Mouse (Mus musculus): ENCODE results near the gene Pemt. TPM values are rescaled to one million over a fixed set of nuclear protein-coding genes. Genes with fewer than 3 reads are reported as not detected.

Gene Pemt
- polyA plus RNA-seq, 1 experiment from 2014 or later: 6.1 TPM

GRCm38 (mm10) chr11:59962590-59962989, 83.7 kb downstream of the Pemt start:
- no peak overlapping the region for H3K4me3 ChIP-seq (ENCODE audit: low read depth, low read length)
- peaks cover 16% of the 10 kb centered on the region for H3K4me1 ChIP-seq (ENCODE audit: control insufficient read depth, insufficient read depth, low read length)

DNA sequence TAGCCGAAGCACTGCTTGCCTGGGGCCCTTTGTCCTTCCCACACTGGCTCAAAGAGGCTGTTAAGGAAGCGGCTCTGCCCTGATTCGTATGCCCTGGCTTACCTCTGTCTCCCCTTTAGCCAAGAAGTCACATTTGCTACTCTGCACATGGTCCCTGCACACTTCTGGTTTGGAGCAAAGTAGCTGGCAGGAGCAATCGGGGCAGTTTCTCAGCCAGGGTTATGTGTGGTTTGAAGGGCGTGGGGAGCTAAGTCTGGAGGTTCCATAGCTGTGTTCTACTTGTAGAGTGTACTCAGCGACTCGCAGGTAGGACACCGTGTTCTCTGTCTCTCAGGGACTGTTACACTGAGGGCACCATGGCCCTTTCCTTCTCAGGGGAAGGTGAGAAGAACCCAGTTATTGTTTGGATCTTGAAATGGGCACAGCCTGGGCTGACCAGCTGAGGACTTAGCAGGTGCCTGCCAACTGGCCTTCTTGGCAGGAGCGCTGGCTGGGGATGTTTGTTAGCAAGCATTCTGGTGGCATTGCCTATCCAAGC, 84.9 kb downstream of the Pemt start:
- peaks cover 16% of the 10 kb centered on the region for H3K4me1 ChIP-seq (ENCODE audit: control insufficient read depth, insufficient read depth, low read length)
- no peak overlapping the region for H3K9ac ChIP-seq (ENCODE audit: low read length)

More at GRCm38 (mm10) chr11:59962590-59962989, 83.7 kb downstream of the Pemt start:
- WGBS: 71% methylated on average over 3 of the region's 3 CpGs
- H3K36me3 ChIP-seq (ENCODE audit: control insufficient read depth, insufficient read depth, low read length): 0 out of 2 replicates have a peak, but pooled peaks cover 3% of the 10 kb centered on the region
- H3K27me3 ChIP-seq (ENCODE audit: control insufficient read depth, insufficient read depth, low read length): peaks cover 19% of the 10 kb centered on the region
- no peak overlapping the region for H3K27ac ChIP-seq (replicated peaks; ENCODE audit: low read depth, low read length)
- no peak for ATAC-seq (ENCODE audit: insufficient number of reproducible peaks, low FRiP score, low TSS enrichment, low read depth)
- H3K9me3 ChIP-seq (ENCODE audit: control insufficient read depth, low read length): no peaks in the 10 kb centered on the region
- H3K4me2 ChIP-seq (ENCODE audit: low read depth, severe bottlenecking): no peak overlapping the region
- DNase-seq (ENCODE audit: low spot score): no peak
- no peak overlapping the region for H3K9ac ChIP-seq (ENCODE audit: low read length)

GRCm38 (mm10) chr11:59960476-59961337, 85.6 kb downstream of the Pemt start:
- H3K4me1 ChIP-seq (ENCODE audit: control insufficient read depth, insufficient read depth, low read length): peaks cover 16% of the 10 kb centered on the region
- ATAC-seq (ENCODE audit: insufficient number of reproducible peaks, low FRiP score, low TSS enrichment, low read depth) (no peak), DNase-seq (ENCODE audit: low spot score) (no peak)
- H3K9ac ChIP-seq (ENCODE audit: low read length): no peak overlapping the region
- 76% methylated on average over 20 of the region's 20 CpGs for WGBS
- H3K4me3 ChIP-seq (ENCODE audit: low read depth, low read length): no peak overlapping the region
- 0 out of 2 replicates have a peak, but pooled peaks cover 4% of the 10 kb centered on the region for H3K36me3 ChIP-seq (ENCODE audit: control insufficient read depth, insufficient read depth, low read length)
- no peak overlapping the region for H3K4me2 ChIP-seq (ENCODE audit: low read depth, severe bottlenecking)
- no peak overlapping the region for H3K27ac ChIP-seq (replicated peaks; ENCODE audit: low read depth, low read length)
- no peaks in the 10 kb centered on the region for H3K9me3 ChIP-seq (ENCODE audit: control insufficient read depth, low read length)
- H3K27me3 ChIP-seq (ENCODE audit: control insufficient read depth, insufficient read depth, low read length): peaks cover 19% of the 10 kb centered on the region

More for the DNA sequence above, 84.9 kb downstream of the Pemt start:
- H3K4me2 ChIP-seq (ENCODE audit: low read depth, severe bottlenecking): no peak overlapping the region
- 82% methylated on average over 9 of the region's 9 CpGs for WGBS
- ATAC-seq (ENCODE audit: insufficient number of reproducible peaks, low FRiP score, low TSS enrichment, low read depth) (no peak), DNase-seq (ENCODE audit: low spot score) (no peak)
- H3K4me3 ChIP-seq (ENCODE audit: low read depth, low read length): no peak overlapping the region
- H3K27me3 ChIP-seq (ENCODE audit: control insufficient read depth, insufficient read depth, low read length): peaks cover 19% of the 10 kb centered on the region
- 0 out of 2 replicates have a peak, but pooled peaks cover 4% of the 10 kb centered on the region for H3K36me3 ChIP-seq (ENCODE audit: control insufficient read depth, insufficient read depth, low read length)
- no peak overlapping the region for H3K27ac ChIP-seq (replicated peaks; ENCODE audit: low read depth, low read length)
- H3K9me3 ChIP-seq (ENCODE audit: control insufficient read depth, low read length): no peaks in the 10 kb centered on the region

DNA sequence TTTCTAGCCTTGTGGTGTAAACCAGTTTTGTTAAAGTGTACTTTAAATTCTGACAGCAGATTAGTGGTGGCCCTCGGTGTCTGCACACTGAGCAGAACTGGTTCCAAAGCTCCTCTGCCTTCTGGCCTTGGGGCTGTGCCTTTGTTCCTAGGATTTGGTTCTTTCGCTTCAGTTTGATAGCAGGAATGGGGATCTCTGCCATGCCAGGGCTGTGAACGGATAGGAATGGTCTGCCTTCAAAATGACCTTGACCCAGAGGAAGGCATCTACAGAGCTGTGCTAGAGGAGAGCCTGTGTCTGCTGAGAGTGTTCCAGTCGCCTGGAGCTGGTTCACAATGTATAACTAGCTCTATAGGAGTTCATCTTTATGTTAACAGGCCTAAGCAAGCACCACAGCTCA, 86.8 kb downstream of the Pemt start:
- H3K27me3 ChIP-seq (ENCODE audit: control insufficient read depth, insufficient read depth, low read length): peaks cover 14% of the 10 kb centered on the region
- no peak overlapping the region for H3K9ac ChIP-seq (ENCODE audit: low read length)
- no peak overlapping the region for H3K4me2 ChIP-seq (ENCODE audit: low read depth, severe bottlenecking)
- no peak overlapping the region for H3K27ac ChIP-seq (replicated peaks; ENCODE audit: low read depth, low read length)
- no peak overlapping the region for H3K4me3 ChIP-seq (ENCODE audit: low read depth, low read length)
- ATAC-seq (ENCODE audit: insufficient number of reproducible peaks, low FRiP score, low TSS enrichment, low read depth) (no peak), DNase-seq (ENCODE audit: low spot score) (no peak)
- H3K9me3 ChIP-seq (ENCODE audit: control insufficient read depth, low read length): no peaks in the 10 kb centered on the region
- H3K4me1 ChIP-seq (ENCODE audit: control insufficient read depth, insufficient read depth, low read length): peaks cover 13% of the 10 kb centered on the region
- 84% methylated on average over 4 of the region's 4 CpGs for WGBS
- H3K36me3 ChIP-seq (ENCODE audit: control insufficient read depth, insufficient read depth, low read length): 0 out of 2 replicates have a peak, but pooled peaks cover 4% of the 10 kb centered on the region

DNA sequence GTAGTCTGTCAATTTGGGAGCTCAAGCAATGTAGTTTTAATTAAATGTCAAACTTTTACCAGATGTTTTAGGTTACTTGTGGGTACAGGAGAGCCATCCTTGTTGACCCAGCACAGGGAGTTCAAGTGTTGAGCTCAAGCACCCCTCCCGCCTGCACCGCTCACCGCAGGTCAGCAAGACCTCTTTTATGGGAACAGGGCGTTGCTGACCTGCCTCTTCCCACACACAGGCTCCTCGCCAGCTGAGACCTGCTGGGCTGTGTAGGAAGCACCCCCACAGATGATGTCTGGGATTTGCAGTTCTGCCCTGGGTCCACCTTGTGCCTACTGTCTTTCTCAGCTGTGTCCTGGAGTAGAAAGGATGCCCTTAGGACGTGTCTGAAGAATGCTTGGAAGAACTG, 89.5 kb downstream of the Pemt start:
- Histone ChIP-seq H3K36me3 (ENCODE audit: control insufficient read depth, insufficient read depth, low read length) (0 out of 2 replicates have a peak, but pooled peaks cover 4% of the 10 kb centered on the region), H3K9me3 (ENCODE audit: control insufficient read depth, low read length) (no peaks in the 10 kb centered on the region), H3K4me3 (ENCODE audit: low read depth, low read length) (no peak overlapping the region), H3K27me3 (ENCODE audit: control insufficient read depth, insufficient read depth, low read length) (no peaks in the 10 kb centered on the region), H3K4me1 (ENCODE audit: control insufficient read depth, insufficient read depth, low read length) (peaks cover 4% of the 10 kb centered on the region; the same call in 1 of the 2 replicates), H3K27ac (replicated peaks; ENCODE audit: low read depth, low read length) (no peak overlapping the region), H3K4me2 (ENCODE audit: low read depth, severe bottlenecking) (no peak overlapping the region; the same call in 1 of the 2 replicates), H3K9ac (ENCODE audit: low read length) (no peak overlapping the region)
- 63% methylated on average over 6 of the region's 6 CpGs for WGBS
- DNase-seq (ENCODE audit: low spot score): no peak
- ATAC-seq (ENCODE audit: insufficient number of reproducible peaks, low FRiP score, low TSS enrichment, low read depth): no peak

GRCm38 (mm10) chr11:59952892-59953291, 93.4 kb downstream of the Pemt start:
- WGBS: 86% methylated on average over 14 of the region's 14 CpGs
- H3K4me2 ChIP-seq (ENCODE audit: low read depth, severe bottlenecking): no peak overlapping the region
- H3K36me3 ChIP-seq (ENCODE audit: control insufficient read depth, insufficient read depth, low read length): 0 out of 2 replicates have a peak, but pooled peaks cover 2% of the 10 kb centered on the region
- no peak overlapping the region for H3K4me3 ChIP-seq (ENCODE audit: low read depth, low read length)
- no peak overlapping the region for H3K9ac ChIP-seq (ENCODE audit: low read length)
- H3K9me3 ChIP-seq (ENCODE audit: control insufficient read depth, low read length): no peaks in the 10 kb centered on the region
- no peaks in the 10 kb centered on the region for H3K27me3 ChIP-seq (ENCODE audit: control insufficient read depth, insufficient read depth, low read length)
- H3K27ac ChIP-seq (replicated peaks; ENCODE audit: low read depth, low read length): no peak overlapping the region
- no peak for ATAC-seq (ENCODE audit: insufficient number of reproducible peaks, low FRiP score, low TSS enrichment, low read depth)
- no peak for DNase-seq (ENCODE audit: low spot score)
- H3K4me1 ChIP-seq (ENCODE audit: control insufficient read depth, insufficient read depth, low read length): no peaks in the 10 kb centered on the region

DNA sequence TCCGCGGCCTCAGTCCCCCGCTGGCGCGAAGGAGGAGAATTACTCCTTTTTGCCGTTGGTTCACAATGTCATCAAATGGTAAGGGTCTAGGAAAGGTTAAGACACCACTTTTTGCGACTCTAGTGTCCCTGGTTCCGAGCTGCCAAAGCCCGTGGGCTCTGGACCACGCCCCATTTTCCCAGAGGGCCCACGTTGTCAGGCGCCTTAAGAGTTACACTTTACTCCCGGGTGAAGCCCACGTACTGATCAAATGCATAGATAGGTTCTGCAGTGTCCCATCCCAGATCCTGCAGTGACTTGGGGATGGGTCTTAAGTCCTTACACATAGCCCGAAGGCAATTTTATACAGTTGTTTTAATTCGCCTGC, 97.9 kb downstream of the Pemt start:
- no peak for DNase-seq (ENCODE audit: low spot score)
- H3K27ac ChIP-seq (replicated peaks; ENCODE audit: low read depth, low read length): no peak overlapping the region
- H3K9me3 ChIP-seq (ENCODE audit: control insufficient read depth, low read length): no peaks in the 10 kb centered on the region
- H3K36me3 ChIP-seq (ENCODE audit: control insufficient read depth, insufficient read depth, low read length): no peaks in the 10 kb centered on the region
- peak; percentile 26; the same call in 1 of the 2 replicates for ATAC-seq (ENCODE audit: insufficient number of reproducible peaks, low FRiP score, low TSS enrichment, low read depth)
- peak overlapping the region; percentile 83 for H3K4me2 ChIP-seq (ENCODE audit: low read depth, severe bottlenecking)
- WGBS: 4% methylated on average over 16 of the region's 16 CpGs
- no peaks in the 10 kb centered on the region for H3K4me1 ChIP-seq (ENCODE audit: control insufficient read depth, insufficient read depth, low read length)
- H3K9ac ChIP-seq (ENCODE audit: low read length): peak overlapping the region; percentile 85
- no peaks in the 10 kb centered on the region for H3K27me3 ChIP-seq (ENCODE audit: control insufficient read depth, insufficient read depth, low read length)
- peak overlapping the region; percentile 86 for H3K4me3 ChIP-seq (ENCODE audit: low read depth, low read length)

DNA sequence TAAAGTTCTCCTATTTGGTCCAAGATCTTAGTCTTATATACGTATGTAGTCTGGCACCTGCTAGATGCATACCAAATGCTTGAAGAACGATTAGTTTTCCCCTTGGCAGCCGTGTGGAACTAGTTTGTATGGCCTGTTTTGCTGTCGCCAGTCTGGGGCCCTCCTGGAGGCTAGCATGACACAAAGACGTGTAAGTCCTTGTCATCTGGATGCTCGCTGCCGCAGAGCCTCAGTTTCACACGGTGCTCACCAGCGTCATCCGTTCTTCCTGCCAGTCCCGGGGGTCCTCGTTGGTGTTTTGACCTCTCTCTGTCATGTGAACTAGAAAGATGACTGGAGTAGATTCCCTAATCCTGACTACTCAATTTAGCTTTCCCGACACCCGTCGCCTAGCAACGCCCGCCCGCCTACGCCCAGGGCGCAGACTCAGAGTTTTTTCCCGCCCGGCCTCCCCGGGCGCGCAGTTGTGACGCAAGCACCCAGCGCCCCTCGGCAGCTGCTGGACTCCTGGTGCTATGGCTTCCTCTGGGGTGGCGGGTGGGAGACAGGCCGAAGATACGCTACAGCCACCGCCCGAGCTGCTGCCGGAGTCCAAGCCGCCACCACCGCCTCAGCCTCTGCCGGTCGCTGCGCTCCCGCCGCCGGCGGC, 98.4 kb downstream of the Pemt start, which contains the start of gene Med9:
Gene Med9 (plus strand): TSS at position 455 of the 649 bp plus-strand sequence.
- no peaks in the 10 kb centered on the region for H3K36me3 ChIP-seq (ENCODE audit: control insufficient read depth, insufficient read depth, low read length)
- no peak within 1 kb of the TSS; the same call in 1 of the 2 replicates for H3K27ac ChIP-seq (replicated peaks; ENCODE audit: low read depth, low read length)
- peak within 1 kb of the TSS; percentile 83 for H3K4me2 ChIP-seq (ENCODE audit: low read depth, severe bottlenecking)
- WGBS: 1% methylated on average over 43 of the region's 43 CpGs
- peak; percentile 98 for DNase-seq (ENCODE audit: low spot score)
- H3K4me3 ChIP-seq (ENCODE audit: low read depth, low read length): peak within 1 kb of the TSS; percentile 86
- peak within 1 kb of the TSS; percentile 85 for H3K9ac ChIP-seq (ENCODE audit: low read length)
- H3K27me3 ChIP-seq (ENCODE audit: control insufficient read depth, insufficient read depth, low read length): no peaks in the 10 kb centered on the region
- ATAC-seq (ENCODE audit: insufficient number of reproducible peaks, low FRiP score, low TSS enrichment, low read depth): peak; percentile 89
- no peaks in the 10 kb centered on the region for H3K4me1 ChIP-seq (ENCODE audit: control insufficient read depth, insufficient read depth, low read length)
- H3K9me3 ChIP-seq (ENCODE audit: control insufficient read depth, low read length): no peaks in the 10 kb centered on the region
